In genomic region chr11:68761155-68761554, GRCm38 (mm10) we compare ENCODE assay signal across 21 mouse cellular contexts.
"Had no signal": no experiment of that assay in that cellular context is flagged by ENCODE, and none has a peak within 500 bp of the region (broad histone marks: within the 10 kb centered on the region; RNA-seq: fewer than 3 reads in every experiment).

No protein-coding gene starts in this region.

- H3K9ac ChIP-seq: lung, embryonic 14.5 days; midbrain, embryonic 12.5 days; neural tube, embryonic 13.5 days; neural tube, embryonic 15.5 days; stomach, embryonic 15.5 days had no signal

- H3K4me1 ChIP-seq: midbrain, embryonic 10.5 days; stomach, embryonic 15.5 days had no signal

- H3K9me3 ChIP-seq: midbrain, embryonic 10.5 days; midbrain, embryonic 12.5 days; neural tube, embryonic 13.5 days; neural tube, embryonic 15.5 days; stomach, embryonic 15.5 days had no signal

- DNase-seq: lung, adult 18-20 months; lung, embryonic 14.5 days; lung, postnatal 10 days; lung, postnatal 4 days; midbrain, embryonic 14.5 days; retina, postnatal 1 day; right cerebral cortex, adult 18-20 months; right cerebral cortex, postnatal 25 days; right cerebral cortex, postnatal 4 days; spleen, adult 18-20 months; thymus, adult 2 months; thymus, postnatal 25 days; thymus, postnatal 4 days had no signal

- ATAC-seq: midbrain, embryonic 16.5 days had no signal

- H3K4me3 ChIP-seq: midbrain, embryonic 10.5 days; midbrain, embryonic 12.5 days; myocyte; neural tube, embryonic 13.5 days; neural tube, embryonic 15.5 days; stomach, embryonic 15.5 days had no signal

- H3K27ac ChIP-seq: midbrain, embryonic 10.5 days; midbrain, embryonic 12.5 days; neural tube, embryonic 13.5 days; neural tube, embryonic 15.5 days; stomach, embryonic 15.5 days; stomach, postnatal 0 days had no signal

- H3K4me2 ChIP-seq: lung, embryonic 14.5 days; midbrain, embryonic 12.5 days; neural tube, embryonic 13.5 days; neural tube, embryonic 15.5 days; stomach, embryonic 15.5 days had no signal

- H3K27me3 ChIP-seq: midbrain, embryonic 12.5 days; neural tube, embryonic 13.5 days; neural tube, embryonic 15.5 days; stomach, embryonic 15.5 days had no signal
